Mouse (Mus musculus) intestine, embryonic 15.5 days (tissue): Measurements from ENCODE around the gene Lmntd1. TPM values are rescaled to one million over a fixed set of nuclear protein-coding genes. Genes with fewer than 3 reads are reported as not detected.

Experiments
- ATAC-seq: fragments of 200-750 bp; cut with Nextera tagmentation; 2 replicates; pipeline ENCODE4 v1.8.0; 2017; ENCODE audit warnings: moderate TSS enrichment, moderate library complexity
- H3K27ac ChIP-seq: fragments of 300-500 bp; sonication (generic); 2 replicates; pipeline ENCODE4 v1.5.1; 2015; ENCODE audit warnings: mild to moderate bottlenecking, inconsistent platforms
- H3K27me3 ChIP-seq: fragments of 300-500 bp; sonication (generic); replicated peaks from 2 replicates; pipeline ENCODE4 v1.6.1; 2015; ENCODE audit warnings: inconsistent platforms
- H3K36me3 ChIP-seq: fragments of 300-500 bp; sonication (generic); 2 replicates; pipeline ENCODE4 v1.6.1; 2015; ENCODE audit warnings: inconsistent platforms
- H3K4me1 ChIP-seq: fragments of 300-500 bp; sonication (generic); replicated peaks from 2 replicates; pipeline ENCODE4 v1.6.1; 2015; ENCODE audit warnings: inconsistent platforms
- H3K4me2 ChIP-seq: fragments of 300-500 bp; sonication (generic); replicated peaks from 2 replicates; pipeline ENCODE4 v1.6.1; 2015; ENCODE audit warnings: mild to moderate bottlenecking, inconsistent platforms
- H3K4me3 ChIP-seq: fragments of 300-500 bp; sonication (generic); replicated peaks from 2 replicates; pipeline ENCODE4 v1.5.1; 2015; ENCODE audit warnings: inconsistent platforms
- H3K9ac ChIP-seq: fragments of 300-500 bp; sonication (generic); 2 replicates; pipeline ENCODE4 v1.6.1; 2015; ENCODE audit warnings: inconsistent platforms
- H3K9me3 ChIP-seq: fragments of 300-500 bp; sonication (generic); 2 replicates; pipeline ENCODE4 v1.6.1; 2016; ENCODE audit warnings: inconsistent platforms
- WGBS: fragments of 180-500 bp; shearing (Covaris S2); methylation state at CpG from one replicate; pipeline ENCODE4 v1.1.7; 2015; 5-methylcytosine and 5-hydroxymethylcytosine counted together
- polyA plus RNA-seq: library from polyadenylated mRNA; unstranded; fragments of >200 nt; fragmentation: Nextera tagmentation; extraction: Ambion mirVana; gene quantifications from 2 replicates; pipeline ENCODE4 v1.2.1, GENCODE M21; 2015

Lmntd1 gene
- polyA plus RNA-seq, 1 experiment from 2014 or later, result 0.80 TPM

DNA sequence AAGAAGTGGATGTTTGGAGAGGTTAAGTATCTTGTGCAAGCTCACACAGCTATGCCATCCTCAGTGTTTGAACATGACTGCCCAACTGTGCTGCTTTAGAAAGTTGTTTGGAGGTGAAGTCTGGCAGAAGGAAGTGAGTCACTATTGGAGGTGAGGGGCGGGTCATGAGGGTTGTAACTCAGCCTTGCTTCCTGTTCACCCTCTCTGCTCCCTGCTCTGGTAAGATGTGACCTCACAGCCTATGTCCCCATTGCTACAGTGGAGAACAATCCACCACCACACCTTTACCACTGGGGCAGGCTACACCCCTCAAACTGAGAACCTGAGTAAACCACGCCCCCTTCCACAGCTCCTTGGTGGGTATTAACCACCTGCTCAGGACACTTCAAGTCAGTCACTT lies 69.3 kb downstream of the Lmntd1 start:
- no peak overlapping the region for H3K9ac ChIP-seq
- H3K9me3 ChIP-seq, result no peaks in the 10 kb centered on the region
- H3K4me1 ChIP-seq, result peaks cover 2% of the 10 kb centered on the region; the same call in 1 of the 2 replicates
- H3K27ac ChIP-seq, result no peak overlapping the region
- WGBS, result 92% methylated on average over 2 of the region's 2 CpGs
- no peaks in the 10 kb centered on the region for H3K27me3 ChIP-seq
- no peak overlapping the region for H3K4me2 ChIP-seq
- 0 out of 2 replicates have a peak, but pooled peaks have one; percentile 31 for ATAC-seq
- H3K4me3 ChIP-seq, result no peak overlapping the region
- H3K36me3 ChIP-seq, result no peaks in the 10 kb centered on the region

DNA sequence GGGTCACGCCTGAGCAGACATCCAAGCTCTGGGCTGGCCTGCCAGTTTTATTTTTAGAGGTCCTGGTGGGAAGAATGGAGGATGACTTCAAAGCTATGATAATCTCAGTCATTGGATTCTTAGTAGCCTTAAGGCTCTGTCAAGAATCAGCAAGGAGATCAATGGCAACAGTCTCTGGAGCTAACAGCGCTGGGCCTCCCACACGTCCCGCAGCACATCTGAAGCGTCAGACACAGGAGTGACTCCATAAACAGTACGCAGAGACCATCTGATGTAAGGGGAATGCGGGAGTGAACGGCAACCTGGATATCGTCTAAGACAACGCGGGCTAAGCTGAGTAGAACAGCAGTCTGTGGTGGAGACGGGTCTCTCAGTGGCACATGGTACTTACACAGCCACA lies 69.8 kb downstream of the Lmntd1 start:
- 59% methylated on average over 12 of the region's 12 CpGs for WGBS
- Histone ChIP-seq H3K36me3 (no peaks in the 10 kb centered on the region), H3K27ac (no peak overlapping the region), H3K9me3 (no peaks in the 10 kb centered on the region), H3K4me2 (no peak overlapping the region), H3K4me3 (no peak overlapping the region), H3K4me1 (peaks cover 7% of the 10 kb centered on the region; the same call in 1 of the 2 replicates), H3K27me3 (no peaks in the 10 kb centered on the region), H3K9ac (no peak overlapping the region)
- no peak for ATAC-seq

DNA sequence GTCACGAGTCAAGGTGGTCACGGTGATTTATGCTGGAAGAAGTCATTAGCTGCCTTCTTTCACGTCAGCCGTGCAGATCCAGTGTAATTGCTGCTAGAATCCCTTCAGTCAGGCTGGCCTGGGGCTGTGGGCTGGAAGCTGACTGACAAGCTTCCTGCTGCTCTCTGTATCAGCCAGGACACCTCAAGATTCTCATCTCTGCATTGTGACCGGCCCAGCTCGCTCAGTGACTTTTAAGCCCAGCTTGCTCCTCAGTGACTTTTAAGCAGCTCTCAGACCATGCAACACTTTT lies 74.6 kb downstream of the Lmntd1 start:
- peak overlapping the region; percentile 51; the same call in 1 of the 2 replicates for H3K27ac ChIP-seq
- H3K36me3 ChIP-seq, result no peaks in the 10 kb centered on the region
- H3K9me3 ChIP-seq, result no peaks in the 10 kb centered on the region
- no peaks in the 10 kb centered on the region for H3K27me3 ChIP-seq
- no peak overlapping the region for H3K9ac ChIP-seq
- WGBS, result 37% methylated on average over 6 of the region's 6 CpGs
- no peak overlapping the region for H3K4me3 ChIP-seq
- H3K4me2 ChIP-seq, result no peak overlapping the region
- no peak for ATAC-seq
- peaks cover 11% of the 10 kb centered on the region; the same call in 1 of the 2 replicates for H3K4me1 ChIP-seq

DNA sequence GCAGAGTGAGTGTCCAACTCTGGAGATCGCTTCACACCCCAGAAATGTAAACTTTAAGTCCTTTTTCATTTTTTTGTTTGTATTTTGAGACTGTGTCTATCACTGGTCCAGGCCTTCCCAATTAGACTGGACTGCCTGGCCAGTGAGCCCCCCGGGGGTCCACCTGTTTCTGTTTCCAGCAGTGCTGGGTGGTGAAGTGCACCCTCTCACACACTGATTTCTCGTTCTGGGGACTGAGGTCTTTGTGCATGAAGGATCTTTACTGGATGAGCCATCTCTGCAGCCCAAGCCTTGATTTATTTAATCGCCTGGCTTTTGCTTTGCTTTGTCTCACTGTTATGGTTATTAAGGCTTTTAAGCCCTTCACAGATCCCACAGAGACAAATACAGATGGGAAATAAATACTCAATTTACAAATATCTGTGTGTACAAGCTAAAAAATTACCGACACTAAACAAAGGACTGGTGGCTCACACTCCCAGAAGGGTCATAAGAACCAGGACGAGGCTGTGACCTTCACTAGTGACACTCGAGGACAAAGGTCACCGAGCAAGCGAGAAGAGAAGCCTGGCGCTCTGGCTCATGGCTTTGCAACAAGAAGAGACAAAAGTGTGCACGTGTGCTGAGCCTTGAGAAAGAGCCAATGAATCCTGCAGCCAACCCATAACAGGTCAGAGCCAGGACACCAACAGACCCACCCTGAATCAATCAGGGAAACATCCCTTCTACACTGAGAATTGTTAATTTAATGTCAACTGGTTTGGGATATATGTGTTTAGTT lies 75.1 kb downstream of the Lmntd1 start:
- Histone ChIP-seq H3K27me3 (no peaks in the 10 kb centered on the region), H3K9me3 (no peaks in the 10 kb centered on the region), H3K36me3 (no peaks in the 10 kb centered on the region), H3K4me3 (no peak overlapping the region), H3K4me2 (no peak overlapping the region), H3K27ac (peak overlapping the region; percentile 51; the same call in 1 of the 2 replicates), H3K4me1 (peaks cover 11% of the 10 kb centered on the region; the same call in 1 of the 2 replicates), H3K9ac (no peak overlapping the region)
- ATAC-seq, result no peak
- 39% methylated on average over 11 of the region's 11 CpGs for WGBS

DNA sequence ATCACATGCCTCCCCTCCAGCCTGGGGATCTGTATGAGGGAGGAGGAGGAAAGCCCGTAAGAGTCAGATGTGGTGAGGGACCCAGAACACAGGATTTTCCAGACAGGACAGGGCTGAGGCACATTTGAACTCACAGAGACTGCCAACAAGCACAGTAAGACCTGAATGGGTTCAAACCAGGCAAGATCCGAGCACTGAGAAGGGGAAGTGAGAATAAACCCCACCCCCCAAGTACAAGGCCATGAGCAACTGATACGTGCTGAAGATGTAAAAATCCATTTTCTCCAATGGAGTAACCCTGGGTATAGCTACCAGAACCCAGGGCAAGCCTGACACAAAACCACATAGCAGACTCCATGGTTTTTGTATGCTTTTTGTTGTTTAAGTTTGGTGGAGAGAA lies 83.7 kb downstream of the Lmntd1 start:
- H3K27me3 ChIP-seq, result no peaks in the 10 kb centered on the region
- H3K27ac ChIP-seq, result no peak overlapping the region
- no peaks in the 10 kb centered on the region for H3K4me1 ChIP-seq
- no peak overlapping the region for H3K9ac ChIP-seq
- no peak overlapping the region for H3K4me3 ChIP-seq
- no peak for ATAC-seq
- H3K36me3 ChIP-seq, result no peaks in the 10 kb centered on the region
- H3K4me2 ChIP-seq, result no peak overlapping the region
- H3K9me3 ChIP-seq, result no peaks in the 10 kb centered on the region
- 71% methylated on average over 3 of the region's 3 CpGs for WGBS

DNA sequence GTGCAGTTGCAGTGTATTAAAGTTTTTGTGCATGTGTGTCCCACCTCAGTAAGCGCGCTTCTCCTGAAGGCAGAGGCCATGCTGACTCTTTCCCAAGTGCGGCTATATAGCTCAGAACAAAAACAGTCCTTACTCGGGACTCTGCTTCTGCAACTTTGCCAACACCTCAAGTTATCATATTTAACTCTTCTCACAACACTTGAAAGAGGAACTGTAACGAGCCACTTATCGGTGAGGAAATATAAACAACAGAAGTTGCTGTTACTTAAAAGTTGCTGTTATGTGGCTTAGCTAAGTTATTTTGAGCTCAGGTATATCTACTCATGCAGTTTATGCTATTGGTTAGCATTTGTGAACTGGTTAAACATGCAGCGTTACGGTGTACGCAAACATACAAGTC lies 90.8 kb downstream of the Lmntd1 start:
- Histone ChIP-seq H3K4me1 (no peaks in the 10 kb centered on the region), H3K9me3 (no peaks in the 10 kb centered on the region), H3K27ac (no peak overlapping the region), H3K4me2 (no peak overlapping the region), H3K4me3 (no peak overlapping the region), H3K9ac (no peak overlapping the region), H3K36me3 (no peaks in the 10 kb centered on the region), H3K27me3 (no peaks in the 10 kb centered on the region)
- WGBS, result 80% methylated on average over 9 of the region's 9 CpGs
- no peak for ATAC-seq

DNA sequence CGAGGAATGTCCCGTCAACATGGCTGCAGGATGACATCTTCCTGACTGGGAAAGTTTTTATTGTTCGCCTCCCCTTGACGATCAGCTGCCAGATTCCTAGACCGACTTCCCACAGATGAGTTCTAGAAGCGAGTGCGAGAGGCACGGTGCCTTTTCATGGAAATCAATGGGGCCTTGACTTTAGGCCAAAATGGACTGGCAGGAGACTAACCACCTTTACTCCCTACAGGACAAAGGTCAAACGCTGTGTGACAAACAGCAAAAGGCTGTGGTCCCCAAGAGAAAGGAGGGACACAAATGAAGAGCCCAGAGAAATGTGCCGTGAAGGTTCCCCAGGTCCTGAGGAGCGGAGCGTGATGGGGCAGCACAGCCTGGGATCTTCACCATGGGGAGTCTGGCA lies 91.5 kb downstream of the Lmntd1 start:
- Histone ChIP-seq H3K27ac (no peak overlapping the region), H3K9me3 (no peaks in the 10 kb centered on the region), H3K4me2 (no peak overlapping the region), H3K4me3 (no peak overlapping the region), H3K36me3 (no peaks in the 10 kb centered on the region), H3K4me1 (no peaks in the 10 kb centered on the region), H3K9ac (no peak overlapping the region), H3K27me3 (no peaks in the 10 kb centered on the region)
- no peak for ATAC-seq
- 90% methylated on average over 12 of the region's 12 CpGs for WGBS

DNA sequence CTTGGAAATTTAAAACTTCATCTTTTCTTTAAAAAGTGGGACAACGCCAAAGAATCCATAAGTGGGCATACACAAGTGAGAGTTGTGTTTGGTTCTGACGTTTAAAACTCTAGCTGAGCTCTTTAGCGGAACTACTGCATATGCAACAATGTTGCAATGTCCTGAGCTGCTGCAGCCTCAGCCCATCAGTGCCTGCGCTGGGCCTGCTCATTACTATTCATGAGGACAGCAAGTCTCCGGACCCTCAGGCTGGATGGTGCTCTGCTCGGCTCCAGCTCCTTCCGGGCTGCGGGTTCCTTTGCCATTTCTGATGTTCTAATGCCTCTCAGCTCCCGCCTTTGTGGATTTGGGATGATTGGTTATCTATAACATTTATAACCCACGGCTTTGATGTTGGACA lies 97.1 kb downstream of the Lmntd1 start:
- Histone ChIP-seq H3K36me3 (no peaks in the 10 kb centered on the region), H3K27me3 (no peaks in the 10 kb centered on the region), H3K9ac (no peak overlapping the region), H3K4me2 (no peak overlapping the region), H3K4me3 (no peak overlapping the region), H3K27ac (no peak overlapping the region), H3K9me3 (no peaks in the 10 kb centered on the region), H3K4me1 (peaks cover 11% of the 10 kb centered on the region; the same call in 1 of the 2 replicates)
- ATAC-seq, result no peak
- WGBS, result 51% methylated on average over 10 of the region's 10 CpGs

DNA sequence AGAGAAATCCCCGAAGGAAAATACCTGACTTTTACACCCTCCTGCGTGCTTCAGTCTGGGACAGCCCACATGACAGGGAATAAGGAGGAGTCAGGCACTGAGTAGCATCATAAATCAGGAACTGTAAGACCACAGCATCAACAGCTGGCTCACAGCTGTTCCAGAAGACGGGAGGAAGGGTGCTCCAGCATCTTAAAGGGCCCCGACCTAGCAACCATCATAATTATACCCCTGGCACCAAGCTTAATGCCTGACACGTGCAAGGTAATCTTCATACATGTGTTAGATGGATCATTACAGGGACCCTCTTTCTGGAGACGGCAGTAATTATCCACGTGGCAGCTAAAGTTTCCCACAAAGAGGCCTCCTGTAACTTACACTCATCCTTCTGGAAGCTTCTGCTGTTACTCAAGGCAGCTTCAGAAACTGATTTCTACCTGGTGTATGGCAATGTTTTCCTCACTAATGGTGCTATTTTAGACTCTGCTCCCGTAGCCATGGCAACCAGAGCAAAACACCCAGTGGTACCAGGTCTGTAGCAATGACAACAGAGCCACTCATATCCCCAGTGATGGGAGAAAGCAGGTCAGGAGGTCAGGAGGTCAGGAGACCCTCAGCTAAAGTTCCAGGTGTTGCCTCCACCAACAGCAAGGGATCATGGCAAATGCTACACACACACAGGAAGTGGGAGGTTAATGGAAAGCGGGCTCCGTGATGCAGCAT lies 98.1 kb downstream of the Lmntd1 start:
- Histone ChIP-seq H3K9me3 (no peaks in the 10 kb centered on the region), H3K4me3 (no peak overlapping the region), H3K27ac (no peak overlapping the region), H3K4me1 (peaks cover 11% of the 10 kb centered on the region; the same call in 1 of the 2 replicates), H3K27me3 (no peaks in the 10 kb centered on the region), H3K4me2 (no peak overlapping the region), H3K36me3 (no peaks in the 10 kb centered on the region), H3K9ac (no peak overlapping the region)
- peak; percentile 85 for ATAC-seq
- WGBS, result 42% methylated on average over 10 of the region's 10 CpGs

DNA sequence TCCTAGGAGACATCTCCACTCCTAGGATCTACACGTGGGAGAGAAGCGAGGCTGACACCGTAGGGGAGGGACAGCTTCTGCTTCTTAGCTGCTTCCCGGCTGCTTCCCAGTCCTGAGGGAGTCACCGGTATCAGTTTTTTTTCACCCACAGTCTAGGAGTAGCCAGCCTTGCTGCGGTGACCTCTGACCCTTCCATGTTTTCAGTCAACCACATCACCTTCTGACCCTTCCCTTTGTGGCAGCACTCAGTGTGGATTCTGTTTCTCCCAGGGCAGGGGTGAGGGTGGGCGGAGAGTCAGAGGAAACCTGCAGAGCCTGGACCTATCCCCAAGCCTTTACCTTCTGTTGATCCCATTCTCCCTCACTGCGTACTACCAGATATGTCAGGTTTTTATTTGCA lies 102.9 kb downstream of the Lmntd1 start:
- WGBS, result 53% methylated on average over 8 of the region's 8 CpGs
- no peak overlapping the region for H3K27ac ChIP-seq
- no peaks in the 10 kb centered on the region for H3K36me3 ChIP-seq
- peaks cover 8% of the 10 kb centered on the region; the same call in 1 of the 2 replicates for H3K4me1 ChIP-seq
- ATAC-seq, result no peak
- H3K9ac ChIP-seq, result no peak overlapping the region
- no peaks in the 10 kb centered on the region for H3K9me3 ChIP-seq
- H3K27me3 ChIP-seq, result no peaks in the 10 kb centered on the region
- H3K4me3 ChIP-seq, result no peak overlapping the region
- no peak overlapping the region for H3K4me2 ChIP-seq

DNA sequence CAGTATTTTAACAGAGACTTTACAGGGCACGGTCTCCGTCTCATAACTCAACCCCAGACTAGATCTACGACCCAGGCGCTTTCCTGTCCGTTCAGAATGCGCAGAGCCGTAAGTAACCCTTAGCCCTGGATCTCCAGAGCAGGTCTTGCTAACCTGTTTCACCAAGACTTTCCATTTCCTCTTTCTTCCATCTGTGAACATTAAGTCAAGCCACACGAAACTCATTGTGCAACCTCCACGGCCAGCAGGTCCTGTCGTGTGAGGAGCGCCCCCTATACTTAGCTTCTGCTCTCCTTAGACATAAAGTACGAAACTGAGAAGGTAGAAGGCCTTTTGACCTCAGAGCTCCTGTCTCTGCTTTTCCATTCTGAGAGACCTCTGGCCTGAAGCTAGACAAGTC lies 105.3 kb downstream of the Lmntd1 start:
- Histone ChIP-seq H3K4me1 (no peaks in the 10 kb centered on the region), H3K4me3 (no peak overlapping the region), H3K27ac (no peak overlapping the region), H3K9me3 (no peaks in the 10 kb centered on the region), H3K36me3 (no peaks in the 10 kb centered on the region), H3K27me3 (no peaks in the 10 kb centered on the region), H3K4me2 (no peak overlapping the region), H3K9ac (no peak overlapping the region)
- ATAC-seq, result no peak
- WGBS, result 72% methylated on average over 12 of the region's 12 CpGs

DNA sequence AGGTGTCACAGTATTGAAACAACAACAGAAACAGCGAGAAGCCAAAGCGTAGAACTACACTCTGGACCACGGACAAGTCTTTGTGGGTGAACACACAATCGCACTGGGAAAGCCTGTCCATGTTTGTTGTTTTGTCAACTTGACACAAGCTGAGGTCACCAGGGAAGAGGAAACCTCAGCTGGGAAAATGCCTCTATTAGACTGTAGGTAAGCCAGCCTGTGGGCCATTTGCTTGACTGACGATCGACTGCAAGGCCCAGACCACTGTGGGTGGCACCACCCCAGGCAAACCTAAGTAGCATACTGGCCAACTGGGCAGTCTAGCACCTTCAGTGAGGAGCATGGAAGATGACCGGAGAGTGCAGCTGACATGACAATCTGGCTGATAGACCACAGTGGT lies 112.4 kb downstream of the Lmntd1 start:
- Histone ChIP-seq H3K4me1 (no peaks in the 10 kb centered on the region), H3K9me3 (no peaks in the 10 kb centered on the region), H3K27me3 (no peaks in the 10 kb centered on the region), H3K27ac (no peak overlapping the region), H3K4me2 (no peak overlapping the region), H3K9ac (no peak overlapping the region), H3K36me3 (no peaks in the 10 kb centered on the region), H3K4me3 (no peak overlapping the region)
- no peak for ATAC-seq
- WGBS, result 92% methylated on average over 7 of the region's 7 CpGs
